Mouse (Mus musculus): ENCODE results near the gene Miga2.

DNA sequence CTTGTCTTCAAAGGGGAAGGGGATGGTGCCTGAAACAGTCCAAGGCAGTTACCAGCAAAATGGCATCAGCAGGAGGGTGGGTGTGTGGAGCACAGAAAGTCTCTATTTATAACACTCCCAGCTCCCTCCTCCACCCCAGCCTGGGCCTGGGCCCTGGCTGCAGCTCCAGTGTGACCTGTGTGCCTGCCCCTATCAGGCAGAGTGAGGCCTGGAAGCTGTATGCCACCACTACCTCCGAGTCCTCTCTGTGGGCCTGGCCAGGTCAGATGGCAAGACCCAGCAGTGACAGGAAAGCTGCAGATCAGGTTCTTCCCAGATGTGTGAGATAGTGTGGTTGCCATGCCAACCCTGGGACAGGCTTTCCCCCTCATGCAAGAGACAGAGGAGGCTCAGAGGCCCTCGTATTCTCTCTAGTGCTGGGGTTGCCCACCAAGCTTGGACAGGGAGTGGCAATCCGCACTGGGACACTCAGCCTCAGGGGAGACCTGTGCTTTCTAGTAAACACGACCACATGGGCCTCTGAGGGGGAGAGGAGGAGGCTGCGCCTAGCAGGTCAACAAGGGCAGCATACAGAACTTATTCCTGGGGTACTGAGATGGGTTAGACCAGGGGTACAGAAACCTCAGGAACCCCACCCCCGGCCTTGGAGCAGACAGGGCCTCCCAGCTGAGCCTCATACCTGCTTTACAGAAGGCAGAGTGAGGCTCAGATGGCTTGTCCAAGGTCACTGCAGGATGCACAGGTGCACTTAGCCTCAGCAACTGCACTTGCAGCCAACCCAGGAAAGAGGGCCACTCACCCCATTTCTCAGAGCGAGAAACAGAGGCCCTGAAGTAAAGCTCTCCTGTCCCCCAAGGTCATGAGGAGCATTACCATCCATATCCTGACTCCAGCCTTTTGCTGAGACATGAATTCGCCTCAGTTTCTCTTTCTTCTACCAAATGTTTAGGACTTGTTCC is 6.2 kb upstream of the Miga2 start:
- TF ChIP-seq CTCF (IDR thresholded peaks at IDR 0.05; ENCODE audit: extremely low read depth, insufficient read depth, insufficient read length, insufficient replicate concordance): no peak
- no peak for TF ChIP-seq POLR2A (IDR thresholded peaks at IDR 0.05; ENCODE audit: low read depth, low read length)

Measured in spleen, adult 2 months (tissue).